Mouse (Mus musculus) testis, adult 2 months (tissue): ENCODE measurements around the gene Pgpep1l. TPM values are rescaled to one million over a fixed set of nuclear protein-coding genes. Genes with fewer than 3 reads are reported as not detected.

Experiments used
- H3K27ac ChIP-seq: fragments of 200-500 bp; 2 replicates; pipeline ENCODE4 v1.5.1; 2012; ENCODE audit warnings: low read depth, low read length; ENCODE audit not compliant: control insufficient read depth, insufficient read depth
- H3K27me3 ChIP-seq: fragments of 200-500 bp; 2 replicates; pipeline ENCODE4 v1.6.1; 2012; ENCODE audit warnings: mild to moderate bottlenecking, low read length, moderate library complexity; ENCODE audit not compliant: control insufficient read depth, insufficient read depth
- H3K36me3 ChIP-seq: fragments of 200-500 bp; 2 replicates; pipeline ENCODE4 v1.6.1; 2012; ENCODE audit warnings: mild to moderate bottlenecking, low read length; ENCODE audit not compliant: control insufficient read depth, insufficient read depth
- H3K4me1 ChIP-seq: fragments of 200-500 bp; 2 replicates; pipeline ENCODE4 v1.6.1; 2012; ENCODE audit warnings: low read length; ENCODE audit not compliant: control insufficient read depth, insufficient read depth
- H3K4me3 ChIP-seq: fragments of 200-500 bp; 2 replicates; pipeline ENCODE4 v1.5.1; 2012; ENCODE audit warnings: low read depth, mild to moderate bottlenecking, low read length, moderate library complexity, mixed read lengths; ENCODE audit not compliant: control insufficient read depth
- CTCF ChIP-seq: fragments of 200-500 bp; IDR thresholded peaks from 2 replicates; pipeline ENCODE4 v1.5.1; 2012; ENCODE audit warnings: low read depth, mild to moderate bottlenecking, inconsistent platforms, low read length, moderate library complexity; ENCODE audit not compliant: control insufficient read depth, insufficient read depth, insufficient replicate concordance
- POLR2A ChIP-seq: fragments of 200-500 bp; IDR thresholded peaks from 2 replicates; pipeline ENCODE4 v1.6.1; 2012; ENCODE audit warnings: low read depth, mild to moderate bottlenecking, inconsistent platforms, low read length, moderate library complexity; ENCODE audit not compliant: control insufficient read depth
- polyA plus RNA-seq: library from polyadenylated mRNA; depleted of rRNA; stranded (reverse); fragments of >200 nt; gene quantifications from 2 replicates; pipeline ENCODE4 v1.2.3, GENCODE M21; 2012

Gene Pgpep1l
- polyA plus RNA-seq, 1 experiment: 0.11 TPM

DNA sequence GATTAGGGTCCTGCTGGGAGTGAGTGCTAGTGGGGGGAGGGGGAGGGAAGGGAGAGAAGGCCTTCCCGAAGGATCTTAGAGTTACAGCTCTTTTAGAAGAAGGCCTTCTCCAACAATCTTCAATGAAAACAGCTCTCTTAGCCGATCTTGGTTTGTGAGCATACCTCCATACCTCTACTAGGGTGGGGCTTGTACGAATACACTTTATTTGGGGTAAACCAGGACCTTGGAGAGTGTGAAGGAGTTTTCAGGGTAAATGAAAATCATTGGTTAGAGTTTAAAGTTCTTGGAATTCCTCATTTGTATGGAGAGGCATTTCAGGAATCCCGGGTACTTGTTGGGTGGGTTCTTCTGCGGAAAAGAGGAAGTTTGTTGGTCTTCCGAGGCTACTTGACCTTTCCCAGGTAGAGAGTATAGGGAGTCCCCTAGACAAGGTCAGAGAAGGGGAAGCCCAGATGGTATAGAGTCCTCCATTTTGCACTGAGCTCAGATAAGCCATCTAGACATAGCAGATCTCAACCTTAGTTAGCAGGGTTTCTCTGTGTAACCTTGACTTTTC, 4.4 kb downstream of the Pgpep1l start:
- Histone ChIP-seq H3K4me3 (no peak overlapping the region), H3K4me1 (peaks cover 10% of the 10 kb centered on the region), H3K27me3 (no peaks in the 10 kb centered on the region), H3K36me3 (no peaks in the 10 kb centered on the region), H3K27ac (no peak overlapping the region)
- no peak for TF ChIP-seq CTCF
- no peak for TF ChIP-seq POLR2A

DNA sequence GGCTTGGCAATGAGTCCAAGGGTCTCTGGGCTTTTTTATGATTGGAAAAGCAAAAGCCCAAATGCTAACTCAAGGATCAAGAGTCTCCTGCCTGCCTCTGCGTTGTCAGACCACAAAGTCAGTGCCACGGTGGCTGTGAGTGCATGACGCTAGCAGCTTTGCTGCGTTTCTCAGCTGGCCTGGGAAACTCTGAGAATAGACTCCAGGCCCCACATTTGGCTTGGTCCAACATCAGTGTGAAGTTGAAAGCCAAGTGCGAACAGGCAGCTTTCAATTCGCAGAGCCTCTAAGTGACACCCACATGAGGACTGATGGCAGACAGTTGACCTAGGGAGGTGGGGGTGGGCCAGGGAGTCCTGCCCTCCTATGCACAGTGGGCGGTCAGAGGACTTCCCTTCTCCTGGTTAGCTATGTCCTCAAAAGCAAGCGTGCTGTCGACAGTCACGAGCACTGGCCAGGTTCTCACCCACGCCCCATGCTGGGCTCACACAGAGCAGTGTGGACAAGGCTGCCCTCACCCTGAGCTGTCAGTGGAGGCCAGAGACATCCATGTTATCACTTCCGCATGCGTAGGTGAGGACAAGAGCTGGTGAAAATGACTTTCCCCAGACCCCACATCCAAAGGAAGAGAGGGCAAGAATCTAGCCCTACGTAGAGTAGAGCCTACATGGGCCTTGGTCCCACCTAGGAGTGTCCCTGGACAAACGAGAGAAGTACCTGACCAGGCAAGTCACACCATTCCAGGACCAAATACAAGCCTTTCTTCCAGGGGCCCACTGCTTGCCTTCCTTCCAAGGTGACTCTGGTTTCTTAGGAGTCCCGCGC, 5.5 kb downstream of the Pgpep1l start:
- TF ChIP-seq POLR2A: no peak
- TF ChIP-seq CTCF: no peak
- Histone ChIP-seq H3K4me1 (no peaks in the 10 kb centered on the region), H3K27me3 (no peaks in the 10 kb centered on the region), H3K36me3 (no peaks in the 10 kb centered on the region), H3K4me3 (no peak overlapping the region), H3K27ac (no peak overlapping the region)

GRCm38 (mm10) chr7:68257767-68258166, 6.3 kb downstream of the Pgpep1l start:
- Histone ChIP-seq H3K36me3 (no peaks in the 10 kb centered on the region), H3K27me3 (no peaks in the 10 kb centered on the region), H3K4me3 (no peak overlapping the region), H3K4me1 (no peaks in the 10 kb centered on the region), H3K27ac (no peak overlapping the region)
- no peak for TF ChIP-seq CTCF
- TF ChIP-seq POLR2A: no peak

GRCm38 (mm10) chr7:68250902-68251301, 13.1 kb downstream of the Pgpep1l start:
- H3K36me3 ChIP-seq: no peaks in the 10 kb centered on the region
- H3K27me3 ChIP-seq: no peaks in the 10 kb centered on the region
- H3K27ac ChIP-seq: no peak overlapping the region
- no peak overlapping the region for H3K4me3 ChIP-seq
- no peaks in the 10 kb centered on the region for H3K4me1 ChIP-seq
- no peak for TF ChIP-seq POLR2A
- no peak for TF ChIP-seq CTCF

- no peak overlapping the region for H3K4me3 ChIP-seq
- H3K4me1 ChIP-seq: no peaks in the 10 kb centered on the region
- no peaks in the 10 kb centered on the region for H3K27me3 ChIP-seq
- no peak for TF ChIP-seq CTCF
- no peak for TF ChIP-seq POLR2A
- no peak overlapping the region for H3K27ac ChIP-seq
- no peaks in the 10 kb centered on the region for H3K36me3 ChIP-seq
Measured at GRCm38 (mm10) chr7:68250411-68250810, 13.6 kb downstream of the Pgpep1l start.

DNA sequence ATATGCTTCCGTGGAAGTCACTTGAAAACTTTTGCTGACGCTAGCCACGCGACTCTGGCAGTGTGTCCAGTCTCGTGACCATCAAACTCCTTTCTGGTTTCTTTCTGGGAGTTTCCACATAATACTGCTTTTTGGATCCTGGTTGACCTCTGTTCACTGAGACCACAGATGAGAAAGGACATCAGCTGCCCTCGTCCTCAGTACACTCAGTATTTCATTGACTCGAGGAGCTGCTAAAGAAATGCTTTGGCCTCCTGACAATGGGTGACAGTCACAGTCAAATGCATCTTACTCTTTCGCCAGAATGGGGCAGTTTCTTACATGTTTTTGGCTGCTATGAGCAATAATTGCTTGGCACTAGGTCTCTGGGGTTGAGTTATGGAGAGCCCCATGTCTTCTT, 17.8 kb downstream of the Pgpep1l start:
- no peak overlapping the region for H3K27ac ChIP-seq
- no peaks in the 10 kb centered on the region for H3K4me1 ChIP-seq
- H3K36me3 ChIP-seq: no peaks in the 10 kb centered on the region
- no peaks in the 10 kb centered on the region for H3K27me3 ChIP-seq
- H3K4me3 ChIP-seq: no peak overlapping the region
- TF ChIP-seq POLR2A (no peak), CTCF (no peak)

DNA sequence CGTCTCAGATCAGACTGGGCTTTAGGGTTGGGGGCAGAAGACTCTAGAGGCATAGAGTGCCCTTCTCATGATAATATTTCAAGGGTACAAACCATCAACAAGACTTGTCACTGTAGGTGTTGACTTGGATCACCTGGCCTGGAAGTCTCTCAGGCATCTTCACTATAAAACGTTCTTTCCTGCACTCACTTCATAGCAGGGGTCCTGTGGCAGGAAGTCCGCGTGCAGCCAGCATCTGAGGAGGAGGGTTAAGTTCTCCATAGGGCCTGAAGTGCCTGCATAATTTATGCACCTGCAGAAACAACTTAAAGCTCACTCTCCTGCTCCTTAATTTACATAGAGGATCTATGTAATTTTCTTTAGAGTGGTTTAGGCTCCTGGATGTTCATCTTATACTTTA, 18.4 kb downstream of the Pgpep1l start:
- Histone ChIP-seq H3K27ac (no peak overlapping the region), H3K27me3 (no peaks in the 10 kb centered on the region)

DNA sequence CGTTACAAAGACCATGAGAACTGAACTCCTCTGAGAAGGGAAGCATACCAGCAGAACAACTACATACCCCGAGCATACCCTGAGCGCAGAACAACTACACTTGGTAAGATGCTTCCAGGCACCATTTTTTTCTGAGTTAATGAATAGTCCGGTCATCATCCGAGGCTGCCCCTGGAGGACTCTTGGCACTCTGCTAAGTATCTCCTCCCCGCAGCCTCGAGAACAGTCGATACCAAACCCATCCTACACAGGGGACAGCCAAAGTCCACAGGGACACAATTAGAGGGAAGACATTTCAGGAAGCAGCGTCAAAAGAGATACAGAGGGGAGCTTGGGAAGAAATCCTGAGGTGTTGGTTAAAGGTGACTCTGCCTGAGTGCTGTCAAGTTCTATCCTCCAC, 22.8 kb downstream of the Pgpep1l start:
- Histone ChIP-seq H3K36me3 (no peaks in the 10 kb centered on the region), H3K27me3 (no peaks in the 10 kb centered on the region), H3K27ac (no peak overlapping the region), H3K4me1 (no peaks in the 10 kb centered on the region), H3K4me3 (no peak overlapping the region)
- TF ChIP-seq CTCF: no peak
- no peak for TF ChIP-seq POLR2A

More for the DNA sequence above, 18.4 kb downstream of the Pgpep1l start:
- H3K4me3 ChIP-seq: no peak overlapping the region
- no peaks in the 10 kb centered on the region for H3K36me3 ChIP-seq
- TF ChIP-seq CTCF (no peak), POLR2A (no peak)
- H3K4me1 ChIP-seq: no peaks in the 10 kb centered on the region
